Mouse (Mus musculus): ENCODE data around the gene Igsf23. TPM values are rescaled to one million over a fixed set of nuclear protein-coding genes. Genes with fewer than 3 reads are reported as not detected.
"Not testable (repeated sequence)": the region's sequence is repeated elsewhere in the genome, so short reads cannot be mapped to it uniquely, and the experiment has no call there.

The Igsf23 gene
- polyA plus RNA-seq, 1 experiment from 2014 or later = 1.5 TPM

DNA sequence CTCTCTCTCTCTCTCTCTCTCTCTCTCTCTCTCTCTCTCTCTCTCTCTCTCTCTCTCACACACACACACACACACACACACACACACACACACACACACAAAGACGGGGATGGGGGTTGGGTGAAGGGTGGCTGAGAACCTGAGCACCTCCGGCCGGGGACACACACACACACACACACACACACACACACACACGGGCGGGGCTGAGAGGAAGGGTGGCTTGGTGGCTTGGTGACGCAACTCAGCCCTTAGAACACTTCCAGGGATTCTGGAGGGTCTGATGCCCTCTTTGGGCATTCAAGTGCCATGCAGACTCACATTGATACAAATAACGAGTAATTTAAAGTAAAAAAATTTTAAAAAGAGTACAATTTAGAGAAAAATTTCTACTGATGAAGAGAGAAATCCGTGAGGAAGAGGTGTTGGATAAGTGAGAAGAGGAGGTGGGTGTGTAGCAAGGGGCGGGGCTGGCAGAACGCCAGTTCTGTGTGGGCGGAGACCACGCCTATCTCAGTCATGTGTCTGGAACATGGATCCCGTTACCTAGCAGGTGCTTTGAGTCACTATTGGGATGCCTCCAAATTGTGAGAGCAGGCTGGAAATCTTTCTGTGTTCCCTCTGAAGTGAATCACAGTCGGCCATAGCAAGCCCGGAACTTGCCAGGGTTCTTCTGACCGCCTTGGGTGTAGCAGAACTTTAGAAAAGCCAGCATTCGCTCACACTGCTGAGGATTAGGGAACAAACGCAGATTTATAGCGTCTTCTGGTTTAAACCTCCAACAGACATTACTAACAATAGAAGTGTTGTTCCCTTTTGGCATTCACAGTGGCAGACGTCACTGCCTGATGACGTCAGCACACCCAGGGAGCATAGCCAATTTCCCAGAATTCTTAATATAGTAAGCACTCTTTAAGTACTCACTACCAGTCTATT lies 17.4 kb downstream of the Igsf23 start:
- Histone ChIP-seq H3K4me2 (peak overlapping the region; percentile 52), H3K36me3 (no peaks in the 10 kb centered on the region), H3K4me3 (peak overlapping the region; percentile 29), H3K9ac (no peak overlapping the region), H3K4me1 (replicated peaks) (peaks cover 39% of the 10 kb centered on the region), H3K27me3 (no peaks in the 10 kb centered on the region; the same call in 1 of the 2 replicates), H3K27ac (peak overlapping the region; percentile 60), H3K9me3 (replicated peaks) (no peaks in the 10 kb centered on the region)
- ATAC-seq (replicated peaks; ENCODE audit: insufficient number of reproducible peaks, insufficient read depth, low FRiP score, low read depth) = peak; percentile 72
- WGBS = 14% methylated on average over 19 of the region's 21 CpGs

DNA sequence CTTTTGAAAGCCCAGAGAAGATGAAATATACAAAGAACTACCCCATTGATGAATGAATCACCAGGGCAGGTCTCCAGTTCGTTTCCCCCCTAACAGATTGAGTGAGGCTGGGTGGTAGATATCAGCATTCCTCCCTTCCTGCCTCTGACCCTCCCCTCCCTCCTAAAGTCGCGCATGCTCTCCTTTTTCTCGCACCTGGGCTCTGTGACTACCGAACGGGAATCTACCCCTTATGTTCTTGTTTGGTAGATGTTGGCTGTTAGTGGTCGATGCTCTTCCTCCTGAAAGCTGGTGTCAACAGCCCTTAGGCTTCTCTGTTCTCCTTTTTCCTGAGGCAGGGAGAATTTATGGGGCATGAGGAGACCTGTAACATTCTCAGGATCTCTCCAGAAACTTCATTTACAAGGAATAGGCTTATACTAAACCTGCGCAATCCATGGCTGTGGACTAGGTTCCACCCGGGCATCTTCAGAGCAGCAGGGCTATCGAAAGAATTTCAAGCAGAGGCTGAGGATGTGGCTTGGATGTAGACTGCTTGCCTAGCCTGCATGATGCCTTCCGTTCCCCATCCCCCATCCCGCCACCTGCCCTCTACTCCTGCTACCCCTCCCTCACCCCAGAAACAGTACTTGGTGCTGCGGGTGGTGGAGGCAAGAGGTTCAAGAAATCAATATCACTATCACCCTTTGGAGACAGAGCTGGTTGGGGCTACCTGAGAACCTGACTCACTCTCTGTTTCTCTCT lies 18.3 kb downstream of the Igsf23 start:
- ATAC-seq (replicated peaks; ENCODE audit: insufficient number of reproducible peaks, insufficient read depth, low FRiP score, low read depth) = no peak
- Histone ChIP-seq H3K36me3 (no peaks in the 10 kb centered on the region), H3K4me1 (replicated peaks) (peaks cover 39% of the 10 kb centered on the region), H3K9ac (no peak overlapping the region), H3K4me2 (peak overlapping the region; percentile 2; the same call in 1 of the 2 replicates), H3K27me3 (no peaks in the 10 kb centered on the region; the same call in 1 of the 2 replicates), H3K4me3 (no peak overlapping the region), H3K9me3 (replicated peaks) (no peaks in the 10 kb centered on the region), H3K27ac (peak overlapping the region; percentile 31; the same call in 1 of the 2 replicates)
- 18% methylated on average over 13 of the region's 13 CpGs for WGBS

DNA sequence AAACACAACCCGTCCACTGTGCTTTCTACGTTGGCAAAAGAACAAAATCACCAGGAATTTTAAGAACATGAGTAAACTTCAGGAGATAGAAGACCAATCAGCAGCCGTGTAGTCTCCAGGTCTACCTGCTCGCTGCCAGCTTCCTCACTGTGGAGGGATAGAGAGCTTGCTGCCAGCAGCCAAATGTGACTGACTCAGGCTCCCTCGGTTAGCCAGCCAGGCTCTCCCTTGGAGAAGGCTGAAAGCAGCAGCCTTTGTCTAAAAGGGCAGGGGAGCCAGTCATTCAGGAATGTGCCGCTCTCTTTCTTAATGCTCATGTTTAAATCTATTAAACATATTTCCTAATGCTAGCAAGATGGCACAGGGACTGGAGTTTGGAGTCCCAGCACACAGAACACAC lies 20.1 kb downstream of the Igsf23 start:
- H3K4me3 ChIP-seq; H3K27ac ChIP-seq; H3K36me3 ChIP-seq; H3K9ac ChIP-seq; H3K4me2 ChIP-seq; ATAC-seq (replicated peaks; ENCODE audit: insufficient number of reproducible peaks, insufficient read depth, low FRiP score, low read depth); H3K27me3 ChIP-seq; H3K9me3 ChIP-seq (replicated peaks): not testable (repeated sequence)
- WGBS = 74% methylated on average over 6 of the region's 6 CpGs
- peaks cover 30% of the 10 kb centered on the region for H3K4me1 ChIP-seq (replicated peaks)

DNA sequence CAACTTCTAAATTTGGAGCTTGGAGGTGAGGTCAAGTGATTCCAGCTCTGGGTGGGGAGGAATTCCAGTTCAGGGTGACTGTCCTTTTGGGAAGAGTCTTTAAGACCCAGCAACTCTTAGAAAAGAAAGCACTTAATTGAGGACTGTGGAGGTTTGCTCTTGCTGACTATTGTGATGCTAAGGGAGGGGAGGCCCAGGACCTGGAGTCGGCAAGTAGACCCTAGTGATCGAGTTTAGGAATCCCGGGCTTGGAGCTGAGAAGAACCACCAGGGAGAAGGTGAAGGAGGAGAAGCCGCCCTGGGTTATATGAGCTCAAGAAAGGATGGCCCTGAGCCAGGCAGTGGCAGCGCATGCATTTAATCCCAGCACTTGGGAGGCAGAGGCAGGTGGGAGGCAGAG lies 22.1 kb downstream of the Igsf23 start:
- ATAC-seq (replicated peaks; ENCODE audit: insufficient number of reproducible peaks, insufficient read depth, low FRiP score, low read depth) = no peak
- Histone ChIP-seq H3K27me3 (no peaks in the 10 kb centered on the region), H3K36me3 (no peaks in the 10 kb centered on the region), H3K4me1 (replicated peaks) (peaks cover 18% of the 10 kb centered on the region), H3K9me3 (replicated peaks) (no peaks in the 10 kb centered on the region), H3K4me2 (no peak overlapping the region), H3K9ac (no peak overlapping the region), H3K4me3 (no peak overlapping the region), H3K27ac (no peak overlapping the region)
- 69% methylated on average over 5 of the region's 5 CpGs for WGBS

DNA sequence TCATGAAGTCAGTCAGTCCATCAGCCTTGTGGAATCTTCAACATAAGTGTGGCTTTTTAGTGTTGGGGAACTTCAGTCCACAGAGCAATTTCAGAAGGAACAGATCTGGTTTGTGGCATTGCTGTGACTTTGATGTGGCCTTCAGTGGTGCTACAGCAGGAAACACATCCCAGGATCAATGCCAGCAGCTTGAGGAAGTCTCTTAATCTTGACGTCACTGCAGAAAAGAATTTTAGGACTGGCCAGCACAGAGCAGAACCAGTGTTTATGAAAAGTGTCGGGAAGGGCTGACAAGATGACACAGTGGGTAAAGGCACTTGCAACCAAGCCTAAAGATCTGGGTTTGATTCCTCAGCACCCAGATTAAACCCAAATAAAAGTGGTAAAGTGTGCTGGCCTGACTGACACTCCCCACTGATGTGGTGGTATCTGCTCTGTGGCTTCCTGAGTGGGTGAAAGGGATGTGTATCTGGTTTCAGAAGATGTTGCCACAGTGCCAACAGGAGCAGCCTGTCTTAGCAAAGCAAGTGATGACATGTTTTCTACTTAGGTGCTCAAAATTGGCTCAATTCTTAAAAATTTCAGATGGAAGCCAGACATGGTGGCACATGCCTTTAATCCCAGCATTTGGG lies 23.6 kb downstream of the Igsf23 start:
- Histone ChIP-seq H3K27ac (no peak overlapping the region), H3K9ac (no peak overlapping the region), H3K4me2 (no peak overlapping the region), H3K27me3 (no peaks in the 10 kb centered on the region), H3K9me3 (replicated peaks) (no peaks in the 10 kb centered on the region), H3K36me3 (no peaks in the 10 kb centered on the region), H3K4me1 (replicated peaks) (peaks cover 6% of the 10 kb centered on the region; the same call in 1 of the 2 replicates), H3K4me3 (no peak overlapping the region)
- WGBS = 29% methylated on average over 2 of the region's 2 CpGs
- ATAC-seq (replicated peaks; ENCODE audit: insufficient number of reproducible peaks, insufficient read depth, low FRiP score, low read depth) = no peak

DNA sequence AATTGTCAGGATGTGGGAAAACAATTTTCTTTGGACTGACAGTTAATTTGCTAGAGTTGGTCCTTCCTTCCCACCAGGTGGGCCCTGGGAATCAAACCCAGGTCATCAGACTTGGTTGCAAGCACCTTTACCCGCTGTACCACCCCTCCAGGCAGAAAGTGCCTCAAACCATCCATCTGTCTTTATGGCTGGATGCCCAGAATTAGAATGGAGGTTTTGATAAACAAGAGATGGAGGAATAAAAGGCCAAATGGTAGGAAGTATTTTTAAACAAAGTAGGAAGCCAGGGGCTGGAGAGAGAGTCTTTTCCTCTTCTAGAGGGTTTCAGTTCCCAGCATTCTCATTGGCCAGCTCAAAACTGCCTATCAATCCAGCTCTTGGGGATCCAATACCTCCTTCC lies 25.2 kb downstream of the Igsf23 start:
- H3K4me2 ChIP-seq = no peak overlapping the region

DNA sequence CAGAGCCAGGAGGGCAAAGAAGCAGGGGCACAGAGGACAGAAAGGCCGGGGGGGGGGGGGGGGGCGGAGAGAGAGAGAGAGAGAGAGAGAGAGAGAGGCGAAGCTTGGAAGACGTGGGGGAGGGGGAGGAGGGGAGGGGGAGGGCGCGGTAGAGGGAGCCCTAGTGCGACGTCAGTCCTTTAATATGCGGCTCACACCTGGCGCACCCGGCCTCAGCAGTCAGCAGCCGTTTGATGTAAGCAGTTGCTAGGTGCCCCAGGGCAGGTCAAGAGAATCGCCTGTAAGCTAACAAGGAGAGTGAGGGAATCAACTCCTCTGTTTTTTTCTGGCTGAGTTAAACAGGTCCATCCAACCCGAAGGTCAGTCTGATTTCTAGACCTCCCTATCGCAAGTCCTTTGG lies 26.8 kb downstream of the Igsf23 start:
- Histone ChIP-seq H3K4me3 (no peak overlapping the region), H3K27me3 (no peaks in the 10 kb centered on the region), H3K4me2 (peak overlapping the region; percentile 13; the same call in 1 of the 2 replicates), H3K9me3 (replicated peaks) (no peaks in the 10 kb centered on the region), H3K36me3 (no peaks in the 10 kb centered on the region), H3K9ac (no peak overlapping the region), H3K4me1 (replicated peaks) (peaks cover 14% of the 10 kb centered on the region), H3K27ac (no peak overlapping the region)
- WGBS = 9% methylated on average over 11 of the region's 15 CpGs
- no peak for ATAC-seq (replicated peaks; ENCODE audit: insufficient number of reproducible peaks, insufficient read depth, low FRiP score, low read depth)

More for the DNA sequence above, 25.2 kb downstream of the Igsf23 start:
- WGBS = 71% methylated on average over 1 of the region's 1 CpGs
- Histone ChIP-seq H3K36me3 (no peaks in the 10 kb centered on the region), H3K27ac (no peak overlapping the region), H3K4me1 (replicated peaks) (peaks cover 7% of the 10 kb centered on the region), H3K4me3 (no peak overlapping the region), H3K9me3 (replicated peaks) (no peaks in the 10 kb centered on the region), H3K9ac (no peak overlapping the region), H3K27me3 (no peaks in the 10 kb centered on the region)
- no peak for ATAC-seq (replicated peaks; ENCODE audit: insufficient number of reproducible peaks, insufficient read depth, low FRiP score, low read depth)

DNA sequence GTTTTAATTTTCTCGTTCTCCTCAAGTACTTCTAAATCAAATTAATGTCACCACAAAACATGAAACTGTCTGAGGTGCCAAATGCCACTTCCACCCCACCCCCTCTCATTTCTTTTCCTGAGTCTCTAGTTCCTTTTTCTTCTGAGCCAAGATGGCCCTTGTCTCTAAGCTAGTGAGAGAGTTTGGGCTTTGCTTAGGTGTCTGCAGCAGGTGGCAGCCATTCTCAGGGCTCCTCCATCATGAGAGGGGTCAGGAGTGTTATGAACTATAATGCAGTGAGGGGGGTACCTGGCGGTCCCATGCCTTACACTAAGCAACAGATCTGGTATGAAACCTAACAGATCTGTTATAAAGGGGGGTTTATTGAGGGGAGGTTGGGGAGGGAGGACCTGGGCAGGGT lies 27.2 kb downstream of the Igsf23 start:
- Histone ChIP-seq H3K36me3 (no peaks in the 10 kb centered on the region), H3K4me1 (replicated peaks) (peaks cover 14% of the 10 kb centered on the region), H3K4me2 (no peak overlapping the region), H3K27me3 (no peaks in the 10 kb centered on the region), H3K9me3 (replicated peaks) (no peaks in the 10 kb centered on the region), H3K9ac (no peak overlapping the region), H3K27ac (no peak overlapping the region), H3K4me3 (no peak overlapping the region)
- 48% methylated on average over 2 of the region's 2 CpGs for WGBS
- no peak for ATAC-seq (replicated peaks; ENCODE audit: insufficient number of reproducible peaks, insufficient read depth, low FRiP score, low read depth)

DNA sequence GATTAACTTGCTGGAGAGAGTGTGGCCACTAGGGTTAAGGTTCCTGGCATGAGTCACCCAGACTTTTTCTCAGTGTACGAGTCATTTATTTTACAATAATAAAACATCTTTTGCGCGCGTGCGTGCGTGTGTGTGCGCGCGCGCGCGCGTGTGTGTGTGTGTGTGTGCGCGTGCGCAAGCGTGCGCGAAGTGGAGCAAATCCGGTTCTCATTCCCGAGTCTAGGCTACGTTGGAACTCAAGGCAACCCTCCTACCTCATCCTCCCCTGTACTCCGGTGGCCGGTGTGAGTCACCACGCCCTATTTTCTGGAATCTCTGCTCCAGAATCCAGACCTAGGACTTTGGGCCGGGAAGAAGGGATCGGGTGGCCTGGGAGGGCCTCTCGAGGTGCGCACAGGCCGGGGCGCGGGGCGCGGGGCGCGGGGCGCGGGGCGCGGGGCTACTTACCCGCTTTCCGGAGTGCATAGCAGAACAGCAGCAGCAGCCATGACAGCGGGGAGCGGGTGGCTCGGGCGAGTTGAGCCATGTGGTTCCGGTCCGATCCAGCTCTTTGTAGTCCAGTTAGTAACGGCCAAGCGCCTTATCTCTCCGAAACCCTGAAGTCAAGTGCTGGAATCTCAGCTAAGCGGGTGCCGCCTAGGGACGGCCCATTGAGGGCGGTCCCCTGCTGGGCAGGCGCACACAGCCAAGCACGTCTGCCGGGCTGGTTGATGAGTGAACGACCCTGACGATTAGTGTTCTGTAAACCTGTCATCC lies 29.9 kb downstream of the Igsf23 start, which contains the start of gene Pvr:
Pvr (minus strand) TSS at position 655 of the 756 bp plus-strand sequence.
- Histone ChIP-seq H3K9ac (peak within 1 kb of the TSS; percentile 83), H3K36me3 (peaks cover 19% of the 10 kb centered on the region), H3K4me1 (replicated peaks) (peaks cover 14% of the 10 kb centered on the region), H3K27ac (peak within 1 kb of the TSS; percentile 89), H3K27me3 (no peaks in the 10 kb centered on the region), H3K4me2 (peak within 1 kb of the TSS; percentile 68), H3K4me3 (peak within 1 kb of the TSS; percentile 80), H3K9me3 (replicated peaks) (no peaks in the 10 kb centered on the region)
- 1% methylated on average over 60 of the region's 60 CpGs for WGBS
- peak; percentile 92 for ATAC-seq (replicated peaks; ENCODE audit: insufficient number of reproducible peaks, insufficient read depth, low FRiP score, low read depth)

DNA sequence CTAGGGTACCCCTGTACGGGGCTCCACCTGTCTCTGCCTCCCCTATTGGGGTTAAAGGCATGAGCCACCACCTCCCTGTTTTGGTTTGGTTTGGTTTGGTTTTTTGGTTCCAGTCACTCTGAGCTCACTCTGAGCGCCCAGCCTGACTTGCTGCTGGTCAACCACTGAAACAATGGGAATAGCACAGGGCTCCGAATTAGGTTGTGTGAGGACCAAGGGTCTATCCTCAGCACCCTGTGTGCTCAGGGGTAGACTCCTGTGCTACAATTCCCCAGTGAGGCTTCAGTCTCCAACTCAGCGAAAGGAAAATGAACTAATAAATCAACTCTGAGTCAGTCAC lies 30.4 kb downstream of the Igsf23 start:
- peaks cover 24% of the 10 kb centered on the region for H3K36me3 ChIP-seq
- H3K27me3 ChIP-seq = no peaks in the 10 kb centered on the region
- H3K4me3 ChIP-seq = peak overlapping the region; percentile 80
- H3K9ac ChIP-seq = peak overlapping the region; percentile 83
- no peaks in the 10 kb centered on the region for H3K9me3 ChIP-seq (replicated peaks)
- H3K4me2 ChIP-seq = peak overlapping the region; percentile 68
- ATAC-seq (replicated peaks; ENCODE audit: insufficient number of reproducible peaks, insufficient read depth, low FRiP score, low read depth) = no peak; the same call in 1 of the 2 replicates
- H3K4me1 ChIP-seq (replicated peaks) = peaks cover 14% of the 10 kb centered on the region
- H3K27ac ChIP-seq = peak overlapping the region; percentile 89
- 21% methylated on average over 4 of the region's 4 CpGs for WGBS
